ENCODE assay signal across 30 mouse cellular contexts in genomic region chr7:140170863-140171262, GRCm38 (mm10). TPM values are rescaled to one million over a fixed set of nuclear protein-coding genes. Genes with fewer than 3 reads are reported as not detected.
A peak's percentile ranks its signal among the peaks of the same experiment; 100 is the strongest.
DNase-seq lines count a peak whose midpoint lies in the region; TF ChIP-seq lines count a peak whose summit lies in the region.
"Had no signal": no experiment of that assay in that cellular context is flagged by ENCODE, and none has a peak within 500 bp of the region (broad histone marks: within the 10 kb centered on the region; RNA-seq: fewer than 3 reads in every experiment).

No protein-coding gene starts in this region.

- no peak for TF ChIP-seq CTCF in kidney, adult 2 months (conservative IDR thresholded peaks at IDR 0.05; ENCODE audit: insufficient read depth, insufficient read length, low read depth, low read length)

- TF ChIP-seq POLR2A in kidney, adult 2 months (IDR thresholded peaks at IDR 0.05; ENCODE audit: low read depth, low read length): no peak

- H3K27ac ChIP-seq in kidney, adult 2 months (ENCODE audit: insufficient read depth, low read depth, low read length): no peak overlapping the region; the same call in 1 of the 2 replicates
- H3K27ac ChIP-seq: forebrain, embryonic 10.5 days; forebrain, embryonic 13.5 days; hindbrain, embryonic 10.5 days; hindbrain, embryonic 13.5 days had no signal

- no peaks in the 10 kb centered on the region for H3K27me3 ChIP-seq in kidney, adult 2 months (replicated peaks; ENCODE audit: control insufficient read depth, insufficient read depth, low read length)
- H3K27me3 ChIP-seq: forebrain, embryonic 13.5 days; hindbrain, embryonic 13.5 days had no signal

- no peak overlapping the region for H3K4me3 ChIP-seq in kidney, adult 2 months (ENCODE audit: insufficient read depth, low read depth, low read length)
- H3K4me3 ChIP-seq: forebrain, embryonic 10.5 days; forebrain, embryonic 13.5 days; hindbrain, embryonic 10.5 days; hindbrain, embryonic 13.5 days had no signal

- peaks cover 8% of the 10 kb centered on the region; the same call in 1 of the 2 replicates for H3K4me1 ChIP-seq in kidney, adult 2 months (ENCODE audit: control insufficient read depth, insufficient read depth, low read length)
- H3K4me1 ChIP-seq: forebrain, embryonic 10.5 days; forebrain, embryonic 13.5 days; hindbrain, embryonic 10.5 days; hindbrain, embryonic 13.5 days had no signal

- WGBS in kidney, adult 2 months: 70% methylated on average over 3 of the region's 3 CpGs

- peak; percentile 81 for DNase-seq in kidney, adult 2 months
- no peak for DNase-seq in kidney, postnatal 10 days
- DNase-seq in kidney, postnatal 14 days: peak; percentile 10
- no peak for DNase-seq in kidney, postnatal 4 days
- DNase-seq in kidney, postnatal 36 days: peak; percentile 51 to 60
- no peak for DNase-seq in embryo, embryonic 11 days
- DNase-seq: adrenal gland, adult 8-10 months; adrenal gland, postnatal 25 days; cerebellum, adult 11-12 months; cerebellum, adult 8-10 months; cerebellum, postnatal 10 days; cerebellum, postnatal 36 days; gastrocnemius, postnatal 10 days; gastrocnemius, postnatal 36 days; heart, postnatal 36 days had no signal

- no peaks in the 10 kb centered on the region for H3K36me3 ChIP-seq in kidney, adult 2 months (ENCODE audit: control insufficient read depth, insufficient read depth, low read length)
- H3K36me3 ChIP-seq: forebrain, embryonic 10.5 days; hindbrain, embryonic 10.5 days; hindbrain, embryonic 13.5 days had no signal

RNA-seq across cellular contexts. Expression of gene Olfr523, which starts 2.2 kb away (rescaled TPM):
- polyA plus RNA-seq in kidney, adult 2 months (2012; rRNA removed): 0.05 TPM in 1 of 2 replicates, not detected in the other
- polyA plus RNA-seq: brain, embryonic 14.5 days; C2C12; CD4-positive, CD25-positive, alpha-beta regulatory T cell, adult 4 months; cortical plate, adult 2 months; embryonic facial prominence, embryonic 11.5 days; forebrain, embryonic 10.5 days; forebrain, embryonic 13.5 days; forebrain, embryonic 16.5 days; heart, embryonic 11.5 days; heart, embryonic 14.5 days; heart, postnatal 0 days; hindbrain, embryonic 10.5 days; hindbrain, embryonic 13.5 days; hindbrain, embryonic 16.5 days had no signal

RNA-seq across cellular contexts. Expression of gene Olfr522, which starts 6.3 kb away (rescaled TPM):
- not detected in 2 replicates for polyA plus RNA-seq in kidney, adult 2 months (2012; rRNA removed)
- polyA plus RNA-seq: brain, embryonic 14.5 days; C2C12; CD4-positive, CD25-positive, alpha-beta regulatory T cell, adult 4 months; cortical plate, adult 2 months; embryonic facial prominence, embryonic 11.5 days; embryonic facial prominence, embryonic 14.5 days; forebrain, embryonic 10.5 days; forebrain, embryonic 13.5 days; forebrain, embryonic 16.5 days; heart, embryonic 11.5 days; heart, embryonic 14.5 days; heart, postnatal 0 days; hindbrain, embryonic 10.5 days; hindbrain, embryonic 13.5 days; hindbrain, embryonic 16.5 days had no signal

RNA-seq across cellular contexts. Expression of gene Sprn, which starts 16.2 kb away (rescaled TPM):
- 0.16 TPM in 2 replicates for polyA plus RNA-seq in kidney, adult 2 months (2012; rRNA removed)
- polyA plus RNA-seq: C2C12; CD4-positive, CD25-positive, alpha-beta regulatory T cell, adult 4 months had no signal

RNA-seq across cellular contexts. Expression of gene Mtg1, which starts 33.5 kb away (rescaled TPM):
- polyA plus RNA-seq in kidney, adult 2 months (2012; rRNA removed): 40.3 and 45.1 TPM in 2 replicates

RNA-seq across cellular contexts. Expression of gene Olfr524, which starts 34.9 kb away (rescaled TPM):
- not detected in 2 replicates for polyA plus RNA-seq in kidney, adult 2 months (2012; rRNA removed)
- polyA plus RNA-seq: brain, embryonic 14.5 days; C2C12; CD4-positive, CD25-positive, alpha-beta regulatory T cell, adult 4 months; cortical plate, adult 2 months; embryonic facial prominence, embryonic 11.5 days; embryonic facial prominence, embryonic 14.5 days; forebrain, embryonic 10.5 days; forebrain, embryonic 13.5 days; forebrain, embryonic 16.5 days; heart, embryonic 11.5 days; heart, embryonic 14.5 days; heart, postnatal 0 days; hindbrain, embryonic 10.5 days; hindbrain, embryonic 13.5 days; hindbrain, embryonic 16.5 days had no signal

Comparison
In these comparisons a context has a peak if more than half of its experiments do, and no peak if none do; other contexts are left out.
1. DNase-seq: peak in kidney, adult 2 months (single experiment), kidney, postnatal 14 days (single experiment) and kidney, postnatal 36 days (2 of 2); none in kidney, postnatal 10 days (single experiment), kidney, postnatal 4 days (0 of 2) and embryo, embryonic 11 days (single experiment).